Mouse (Mus musculus) induced T-regulatory cell, adult 2 months (primary cell): ENCODE results near the gene Hsd11b1.
A peak's percentile ranks its signal among the peaks of the same experiment; 100 is the strongest.
"Not testable (repeated sequence)": the region's sequence is repeated elsewhere in the genome, so short reads cannot be mapped to it uniquely, and the experiment has no call there.

Source experiments
- DNase-seq: peaks from one replicate; pipeline ENCODE4 v3.0.0-alpha.2; 2012; ENCODE audit warnings: low read depth

Hsd11b1 gene

DNA sequence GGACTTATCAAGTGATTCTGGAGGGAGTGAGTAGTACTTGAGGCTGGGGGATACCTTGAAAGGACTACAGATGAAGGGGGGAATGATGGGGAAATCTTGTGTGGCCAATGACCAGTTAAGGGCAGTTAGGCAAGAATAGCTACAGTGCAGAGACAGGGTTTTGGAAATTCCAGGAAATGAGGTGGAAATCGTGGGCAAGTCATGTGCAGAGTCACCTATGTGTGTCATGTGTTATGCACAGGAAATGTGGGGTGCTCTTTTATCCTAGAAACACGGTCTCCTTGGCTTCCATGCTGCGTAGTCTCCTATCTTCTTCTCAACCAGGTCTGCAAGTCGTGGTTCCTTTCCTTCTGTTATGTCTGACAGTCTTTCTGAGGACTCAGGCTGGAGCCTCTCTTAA, 15.6 kb upstream of the Hsd11b1 start:
- no peak for DNase-seq

DNA sequence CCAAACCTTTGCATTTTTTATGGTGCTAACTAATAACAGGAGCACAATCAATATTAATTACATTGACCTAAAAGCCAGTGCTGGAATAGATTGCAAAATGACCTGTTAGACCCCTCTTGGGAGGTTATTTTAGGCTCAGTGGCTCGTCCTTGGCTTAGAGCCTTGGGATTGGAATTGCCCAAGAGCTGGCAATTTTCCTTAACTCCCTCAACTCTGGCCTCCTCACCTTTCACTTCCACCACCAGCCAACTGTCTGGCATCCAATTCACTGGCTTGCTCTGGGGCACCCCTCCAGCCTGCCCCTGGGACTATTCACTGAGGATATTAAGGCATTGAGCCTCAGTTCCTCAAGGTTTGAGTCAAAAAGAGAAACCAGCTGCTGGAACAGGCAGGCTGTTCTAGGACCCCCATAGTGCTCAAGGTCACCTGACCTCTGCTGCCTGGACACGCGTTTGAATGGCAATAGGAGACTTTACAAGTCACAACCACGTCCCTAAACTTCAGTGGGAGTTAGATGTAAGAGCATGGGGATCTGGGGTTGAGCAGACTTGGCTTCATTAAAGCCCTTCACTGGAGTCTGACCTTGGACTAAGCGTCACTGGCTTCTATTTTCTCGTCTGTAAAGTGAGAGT, 14.7 kb upstream of the Hsd11b1 start:
- no peak for DNase-seq

DNA sequence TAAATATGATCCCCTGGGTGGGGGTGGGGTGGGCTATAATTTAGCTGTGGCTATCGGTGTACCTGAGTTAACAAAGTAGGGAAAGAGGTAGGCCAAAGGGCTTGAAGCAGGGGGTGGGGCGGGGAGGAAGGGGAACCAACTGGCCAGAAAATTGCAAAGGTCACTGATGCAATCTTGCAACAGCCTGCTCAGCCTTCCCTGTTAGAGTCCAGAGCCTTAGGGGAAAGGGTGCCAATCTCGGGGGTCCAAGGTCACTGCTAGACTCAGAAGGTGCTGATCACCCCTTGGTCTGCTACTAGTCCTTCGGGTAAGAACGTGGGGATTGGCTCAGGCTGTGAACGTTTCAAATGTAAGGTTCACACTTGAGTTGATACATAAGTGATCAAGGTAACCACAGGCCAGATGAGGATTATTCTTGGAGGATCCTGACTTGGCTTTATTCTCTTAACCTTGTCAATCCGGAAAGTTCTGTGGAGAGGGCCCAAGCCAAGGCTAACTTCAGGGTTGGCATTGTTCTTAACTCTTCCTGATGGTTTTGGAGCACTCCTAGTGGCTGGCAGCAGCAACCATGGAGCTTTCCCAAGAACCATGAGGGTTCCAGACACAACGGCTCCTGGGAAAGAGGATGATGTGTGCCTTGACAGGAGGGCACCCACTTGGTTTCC, 10.7 kb upstream of the Hsd11b1 start:
- DNase-seq: no peak

DNA sequence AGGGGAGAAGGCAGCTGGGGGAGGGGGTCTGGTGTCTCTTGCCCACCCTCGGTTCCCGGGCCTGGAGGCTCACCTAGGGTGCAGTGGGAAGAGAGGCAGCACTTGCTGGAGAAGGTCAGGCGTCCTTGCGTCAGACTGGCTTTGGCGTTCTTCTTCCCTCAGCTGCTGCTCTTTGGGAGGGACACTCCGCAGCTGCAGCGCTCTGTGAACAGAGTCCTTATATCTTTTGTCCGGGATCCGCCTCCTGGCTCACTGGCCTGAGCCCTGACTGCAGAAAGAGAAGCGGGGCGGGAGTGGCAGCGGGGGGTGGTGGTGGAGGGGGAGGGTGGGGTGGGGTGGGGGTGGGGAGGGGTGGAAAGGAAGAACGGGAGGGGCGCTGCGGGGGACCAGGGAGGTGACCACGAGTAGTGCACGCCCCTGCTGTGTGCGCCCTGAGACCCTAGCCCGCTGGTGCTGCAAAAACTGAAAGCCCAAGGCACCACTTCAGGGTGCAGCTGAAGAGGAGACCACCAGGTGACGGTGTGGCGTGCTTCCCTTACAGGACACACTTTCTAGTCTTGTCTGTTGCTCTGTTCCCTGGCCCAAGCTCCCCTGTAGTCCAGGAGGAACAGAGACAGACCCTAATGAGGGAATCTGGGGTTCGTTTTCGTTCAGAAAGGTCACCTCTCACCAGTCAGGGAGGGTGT, 9.2 kb upstream of the Hsd11b1 start, which contains the start of gene G0s2:
TSS of gene G0s2 (minus strand) at position 302 of the 686 bp plus-strand sequence.
- DNase-seq: peak; percentile 49

DNA sequence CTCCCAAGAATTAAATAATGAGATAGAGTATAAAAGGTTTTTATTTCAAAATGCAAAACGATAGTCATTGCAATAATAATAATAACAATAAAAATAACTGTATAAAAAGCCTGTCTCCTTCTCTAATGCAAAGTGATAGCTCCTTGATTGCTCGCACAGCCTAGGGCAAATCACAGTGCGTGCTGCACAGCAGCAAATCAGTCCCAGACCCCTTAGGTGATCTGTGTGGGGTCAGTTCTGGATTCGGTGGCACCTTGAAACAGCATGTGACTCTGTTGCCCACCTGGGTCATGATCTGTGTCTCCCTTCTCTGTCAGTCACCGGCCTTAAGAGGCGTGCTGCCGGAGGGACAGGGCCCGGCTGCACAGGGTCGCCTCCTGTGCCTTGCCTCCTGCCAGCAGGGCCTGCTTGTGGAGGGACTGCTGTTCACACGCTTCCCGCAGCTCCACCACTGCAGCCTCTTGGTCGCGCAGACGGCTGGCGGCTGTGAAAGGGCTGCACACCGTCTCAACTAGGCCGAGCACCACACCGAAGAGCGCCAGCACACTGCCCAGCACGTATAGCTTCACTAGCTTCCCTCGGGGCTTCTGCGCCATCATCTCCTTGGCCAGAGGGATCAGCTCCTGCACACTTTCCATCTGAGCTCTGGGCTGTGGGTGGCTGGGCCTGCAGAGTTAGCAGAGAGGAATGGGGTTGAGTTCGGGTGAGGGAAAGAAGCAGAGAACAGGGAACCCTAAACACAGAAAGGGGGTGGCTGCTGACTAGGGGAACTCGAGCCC, 8.5 kb upstream of the Hsd11b1 start:
- no peak for DNase-seq

DNA sequence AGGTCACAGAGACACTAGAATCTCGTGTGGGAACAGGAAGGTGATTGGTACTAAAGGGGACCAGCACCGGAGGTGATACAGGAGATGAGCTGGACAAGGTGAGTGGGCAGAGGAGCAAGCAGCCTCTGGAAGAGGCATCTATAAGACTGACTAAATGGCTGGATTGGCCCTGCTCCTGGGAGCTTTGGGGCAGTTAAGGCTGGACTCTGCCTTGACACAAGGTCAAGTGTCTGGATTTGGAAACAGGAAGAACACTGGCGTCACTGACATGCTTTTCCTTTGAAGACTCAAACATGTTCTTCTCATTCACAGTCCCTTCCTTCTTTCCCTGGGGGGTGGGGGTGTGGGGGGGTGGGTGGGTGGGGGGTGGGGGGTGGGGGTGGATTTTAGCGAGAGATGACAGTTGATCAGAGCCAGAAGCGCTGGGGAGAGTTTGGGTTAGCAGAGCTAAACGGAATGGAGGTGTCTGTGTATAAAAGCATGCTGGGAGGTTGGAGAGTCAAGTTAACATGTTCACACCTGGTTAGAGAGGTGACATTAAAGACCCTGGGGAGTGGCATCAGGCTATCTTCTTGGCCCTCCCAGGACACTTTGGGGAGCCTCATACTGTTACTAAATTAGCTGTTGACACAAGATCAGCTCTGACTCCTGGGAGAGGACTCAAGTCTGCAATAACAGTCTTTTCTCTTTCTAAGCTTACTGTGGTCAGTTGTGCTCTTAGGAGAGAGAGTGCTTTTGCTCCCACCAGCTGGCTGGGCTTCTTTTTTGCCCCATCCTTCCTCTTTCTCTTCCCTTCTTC, 7.3 kb upstream of the Hsd11b1 start:
- DNase-seq: no peak

DNA sequence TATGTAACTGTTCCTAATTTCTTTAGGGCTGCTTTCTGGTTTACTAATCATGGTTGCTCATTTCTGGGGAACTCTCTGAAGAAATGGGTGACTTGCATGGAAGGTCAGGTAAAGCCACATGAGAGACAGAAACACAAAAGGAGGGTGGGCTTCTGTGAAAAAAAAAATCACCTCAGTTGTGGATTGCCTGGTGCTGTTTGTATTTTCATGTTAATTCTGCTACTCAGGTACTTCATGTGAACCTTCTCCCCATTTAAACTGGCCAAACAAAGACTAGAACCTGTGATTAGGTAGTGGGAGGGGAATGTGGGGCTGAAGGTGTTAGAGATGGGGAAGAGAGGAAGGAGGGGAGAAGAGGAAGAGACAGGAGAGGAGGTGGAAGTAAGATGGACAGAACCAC, 1.9 kb upstream of the Hsd11b1 start:
- no peak for DNase-seq

DNA sequence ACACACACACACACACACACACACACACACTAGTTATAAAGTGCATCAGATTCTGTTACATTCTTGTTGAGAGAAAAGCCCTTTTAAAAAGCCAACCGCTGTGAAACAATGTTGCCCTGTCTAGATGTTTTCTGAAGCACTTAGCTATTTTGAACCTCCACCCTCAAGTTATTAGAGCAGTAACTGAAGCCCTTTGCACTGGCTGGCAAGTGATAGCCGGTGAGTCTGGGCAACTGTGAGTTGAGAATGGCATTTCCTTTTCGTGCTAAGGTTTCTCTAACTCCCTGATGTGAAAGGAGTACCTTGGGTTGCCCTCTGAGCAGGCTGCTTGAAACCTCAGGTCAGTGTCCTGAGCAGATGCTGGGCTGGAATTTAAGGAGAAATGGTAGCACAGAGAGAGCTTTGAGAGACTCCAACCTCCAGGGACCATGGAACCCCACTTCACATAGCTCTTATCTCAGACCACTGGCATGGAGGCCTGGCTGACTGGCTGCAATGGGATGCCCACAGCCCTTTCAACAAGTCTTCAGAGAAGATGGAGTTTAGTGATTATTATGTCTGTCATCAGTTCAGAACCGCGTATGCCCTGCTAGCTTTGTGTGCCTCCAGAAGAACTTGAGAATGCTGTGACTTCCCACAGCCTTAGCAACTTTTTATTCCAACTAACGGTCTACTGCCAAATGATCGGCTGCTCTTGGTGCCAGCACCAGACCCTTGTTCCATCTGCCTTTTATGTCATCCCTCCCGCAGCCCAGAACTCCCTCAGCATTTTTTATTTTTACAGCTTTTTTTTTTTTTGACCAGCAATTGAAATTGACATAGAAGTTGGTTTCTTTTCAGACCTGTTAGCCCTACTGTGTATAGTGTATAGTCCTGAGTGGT, 608 bp downstream of the Hsd11b1 start:
- DNase-seq: peak; percentile 53

- no peak for DNase-seq
Observed at GRCm38 (mm10) chr1:193261897-193262548, 1.9 kb downstream of the Hsd11b1 start.

DNA sequence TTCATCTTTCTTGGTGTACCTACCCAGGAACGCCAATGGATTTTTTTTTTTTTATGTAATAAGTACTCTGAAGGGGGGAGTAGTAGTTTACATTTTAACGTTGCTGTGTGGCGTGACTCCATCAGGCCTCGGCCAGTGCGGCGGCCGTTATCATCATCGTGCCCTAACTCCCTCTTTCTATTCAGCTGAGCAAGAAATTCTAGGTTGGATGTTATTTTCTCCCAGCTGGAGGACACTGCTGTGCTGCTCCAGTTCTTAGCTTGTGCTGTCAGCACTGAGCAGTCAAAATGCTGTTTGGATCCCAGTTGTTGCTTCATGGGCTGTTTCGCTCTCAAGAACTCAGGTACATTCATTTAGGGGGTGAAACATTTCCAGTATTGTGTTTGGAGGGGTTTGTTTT, 4.3 kb downstream of the Hsd11b1 start:
- DNase-seq: no peak

DNA sequence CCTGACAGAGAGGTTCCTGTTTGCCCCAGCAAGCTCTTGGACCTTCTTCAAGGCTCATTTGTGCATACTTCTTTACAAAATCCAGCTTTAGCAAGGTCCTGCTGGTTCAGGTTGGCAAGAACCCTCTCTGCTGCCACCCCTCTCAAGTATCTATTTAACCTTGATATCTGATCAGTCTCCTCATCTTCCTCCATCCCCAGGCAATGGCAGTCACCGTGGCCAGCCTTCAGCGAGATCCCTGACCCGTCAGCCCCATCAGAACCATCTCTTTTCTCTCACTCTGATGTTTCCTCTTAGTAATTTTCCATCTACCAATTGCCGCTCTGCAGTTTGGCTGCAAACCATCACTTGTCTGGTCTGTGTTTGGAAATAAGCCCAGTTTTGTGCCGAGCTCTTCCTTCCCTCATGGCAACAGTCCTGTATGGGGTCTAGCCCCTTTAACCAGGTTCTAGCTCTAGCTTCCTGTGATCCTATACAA, 7.2 kb downstream of the Hsd11b1 start:
- no peak for DNase-seq

GRCm38 (mm10) chr1:193256289-193256577, 7.6 kb downstream of the Hsd11b1 start:
- DNase-seq: no peak

DNA sequence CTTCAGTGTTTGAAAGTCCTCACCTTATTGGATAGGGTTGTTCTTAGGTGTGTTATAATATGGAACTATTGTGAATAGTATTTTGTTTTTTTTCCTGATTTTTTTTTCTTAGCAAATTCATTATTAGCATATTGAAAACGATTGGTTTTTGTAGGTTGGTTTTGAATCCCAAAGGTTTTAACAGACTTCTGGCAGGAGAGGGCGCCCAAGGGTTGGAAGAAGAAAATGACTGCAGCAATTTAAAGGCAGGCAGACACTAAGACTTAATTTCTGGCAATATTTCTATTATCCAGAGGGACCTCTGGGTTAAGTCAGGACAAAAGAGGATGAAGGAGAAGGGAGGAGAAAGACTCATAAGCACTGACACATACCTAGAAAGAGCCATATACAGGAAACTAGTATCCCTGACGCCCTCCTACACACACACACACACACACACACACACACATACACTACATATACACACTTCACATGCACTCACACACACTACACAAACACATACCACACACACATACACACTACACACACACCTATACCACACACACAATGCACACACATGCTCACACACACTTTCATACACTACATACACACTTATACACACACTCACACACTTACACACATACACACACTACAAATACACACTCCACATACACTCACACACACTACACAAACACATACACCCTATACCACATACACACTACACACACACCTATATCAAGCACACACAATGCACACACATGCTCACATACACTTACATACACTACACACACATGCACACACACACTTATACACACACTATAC, 8.2 kb downstream of the Hsd11b1 start:
- peak; percentile 80 for DNase-seq

DNA sequence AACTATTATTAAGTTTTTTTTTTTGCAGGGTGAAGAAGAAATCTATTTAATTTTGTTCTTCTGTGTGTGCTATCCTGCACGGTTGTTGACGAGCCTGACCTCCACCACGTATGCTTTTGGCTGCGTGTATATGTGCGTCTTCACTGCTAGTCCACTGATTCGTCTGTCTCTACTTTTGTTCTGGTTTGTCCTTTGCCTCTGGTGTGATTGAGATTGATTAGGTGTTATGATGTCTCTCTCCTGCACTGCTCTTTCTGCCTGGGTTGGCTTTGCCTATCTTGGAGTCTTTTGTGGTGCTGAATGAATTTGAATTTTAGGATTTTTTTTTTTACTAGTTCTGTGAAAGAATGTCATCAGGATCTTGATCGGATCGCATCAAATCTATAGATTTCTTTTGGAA, 8.8 kb downstream of the Hsd11b1 start:
- no peak for DNase-seq

- DNase-seq: not testable (repeated sequence)
Observed at GRCm38 (mm10) chr1:193253895-193254294, 10.0 kb downstream of the Hsd11b1 start.

DNA sequence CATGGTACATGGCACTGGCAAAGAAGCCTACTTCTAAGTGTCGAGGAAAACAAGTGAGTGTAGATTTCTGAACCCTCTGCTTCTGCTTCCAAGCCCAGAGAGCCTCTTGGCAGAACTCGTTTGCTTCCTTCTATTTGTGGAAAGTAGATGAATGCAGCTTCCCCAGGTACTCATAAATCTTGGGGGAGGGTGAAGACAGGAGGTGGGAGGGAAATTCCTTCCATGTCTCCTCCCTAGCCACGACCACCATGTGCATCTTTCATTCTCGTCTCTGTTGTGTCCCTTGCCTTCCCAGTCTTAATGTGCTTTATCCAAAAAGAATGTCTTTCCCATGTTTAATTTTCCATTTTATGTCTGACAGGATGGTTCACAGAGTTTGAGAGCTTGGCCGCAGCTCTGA, 11.3 kb downstream of the Hsd11b1 start:
- no peak for DNase-seq

GRCm38 (mm10) chr1:193251386-193251785, 12.5 kb downstream of the Hsd11b1 start:
- no peak for DNase-seq

DNA sequence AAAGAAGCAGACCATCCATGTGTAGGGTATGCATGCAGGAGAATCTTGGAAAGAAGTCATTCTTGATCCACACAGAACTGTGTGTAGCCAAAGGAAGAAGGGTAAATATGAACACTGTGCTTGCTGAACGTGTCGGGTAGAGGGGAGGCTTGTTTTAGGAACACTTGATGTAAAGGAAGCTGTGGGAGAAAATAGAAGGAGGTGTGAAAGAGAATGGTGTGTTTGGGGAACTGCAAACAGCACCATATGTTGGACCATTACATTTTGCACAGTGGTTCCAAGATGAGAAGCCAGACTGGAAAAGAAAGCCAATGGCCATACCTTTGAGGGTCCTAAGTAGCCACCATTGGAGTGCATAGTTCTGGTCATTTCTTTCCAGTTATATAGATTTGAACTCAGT, 13.8 kb downstream of the Hsd11b1 start:
- DNase-seq: no peak

GRCm38 (mm10) chr1:193244235-193244634, 19.6 kb downstream of the Hsd11b1 start:
- DNase-seq: no peak
